Mouse (Mus musculus): Measurements from ENCODE around the gene Vmn1r174.
"Not testable (repeated sequence)": the region's sequence is repeated elsewhere in the genome, so short reads cannot be mapped to it uniquely, and the experiment has no call there.

Gene Vmn1r174

DNA sequence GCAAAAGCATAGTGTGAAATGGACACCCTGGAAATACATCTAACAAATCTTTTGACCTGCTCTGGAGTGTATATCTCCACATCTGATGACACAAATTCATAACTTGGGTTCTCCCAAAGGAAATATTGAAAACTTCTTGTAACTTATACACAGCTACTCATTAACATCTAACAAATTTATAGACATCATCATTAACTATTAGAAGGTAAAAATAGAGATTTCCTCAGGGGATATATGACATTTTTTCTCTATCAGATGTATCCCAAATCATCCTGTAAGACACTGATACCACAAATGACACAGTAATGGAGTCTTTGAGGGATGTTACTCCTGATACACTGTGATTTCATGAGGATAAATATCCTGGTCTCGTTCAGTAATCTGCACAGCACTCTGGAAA is at the start of gene Vmn1r174:
Gene Vmn1r174 (plus strand): TSS at position 301 of the 400 bp plus-strand sequence.
- DNase-seq: not testable (repeated sequence)

DNA sequence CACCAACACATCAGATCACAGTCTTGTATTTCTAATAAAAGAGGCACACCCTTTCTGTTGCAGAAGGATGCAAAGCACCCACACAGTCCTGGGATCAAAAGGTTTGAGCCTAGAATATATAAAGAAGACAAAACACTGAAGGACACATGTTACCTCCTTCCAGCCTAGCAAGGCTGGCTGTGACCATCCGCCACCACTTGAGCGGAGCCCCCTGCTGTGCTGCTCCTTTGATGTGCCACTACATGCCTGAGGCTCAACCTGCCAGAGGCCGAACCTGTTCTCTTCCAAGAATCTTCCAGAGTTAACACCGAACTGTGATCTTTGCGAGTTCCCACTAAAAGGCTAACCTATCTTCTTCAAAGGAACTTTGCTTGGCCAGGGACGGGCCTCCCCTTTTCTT is 32.5 kb downstream of the Vmn1r174 start:
- DNase-seq: no peak

DNA sequence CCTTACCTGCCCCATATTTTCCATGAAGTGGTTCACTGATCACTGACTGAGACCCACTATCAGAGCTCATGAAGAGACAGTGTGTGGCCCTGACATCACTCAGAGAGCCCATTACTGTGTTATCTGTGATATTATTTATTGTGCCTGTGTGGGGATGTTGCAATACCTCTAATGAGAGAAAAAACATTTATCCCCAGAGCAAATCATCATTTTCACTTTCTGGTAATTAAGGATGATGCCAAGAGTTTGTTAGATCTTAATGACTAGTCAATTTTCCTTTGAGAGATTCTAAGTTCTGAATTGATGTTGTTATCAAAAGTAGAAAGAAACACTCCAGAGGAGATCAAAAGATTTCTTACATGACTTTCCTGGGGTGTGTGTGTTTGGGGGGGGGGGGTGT is 58.5 kb downstream of the Vmn1r174 start, which contains the start of gene Vmn1r175:
Gene Vmn1r175 (minus strand): TSS at position 101 of the 400 bp plus-strand sequence.
- DNase-seq: not testable (repeated sequence)

Measured in kidney, adult 9 months (tissue).